Mouse (Mus musculus) lung, adult 2 months (tissue): Measurements from ENCODE around the gene Vmn1r4.

Source experiments
- CTCF ChIP-seq: fragments of 200-500 bp; IDR thresholded peaks from 2 replicates; pipeline ENCODE4 v1.5.1; 2011; ENCODE audit warnings: mild to moderate bottlenecking, low read length, control low read depth; ENCODE audit not compliant: insufficient read depth
- POLR2A ChIP-seq: fragments of 200-500 bp; IDR thresholded peaks from 2 replicates; pipeline ENCODE4 v1.6.1; 2011; ENCODE audit warnings: low read depth, mild to moderate bottlenecking, control low read depth, low read length, borderline replicate concordance; ENCODE audit errors: extremely low read depth

- TF ChIP-seq POLR2A (no peak), CTCF (no peak)
Observed at GRCm38 (mm10) chr6:56899601-56900000, 24.2 kb upstream of the Vmn1r4 start.
